Mouse (Mus musculus): ENCODE data around the gene Slc22a29.
"Not testable (repeated sequence)": the region's sequence is repeated elsewhere in the genome, so short reads cannot be mapped to it uniquely, and the experiment has no call there.

The Slc22a29 gene

DNA sequence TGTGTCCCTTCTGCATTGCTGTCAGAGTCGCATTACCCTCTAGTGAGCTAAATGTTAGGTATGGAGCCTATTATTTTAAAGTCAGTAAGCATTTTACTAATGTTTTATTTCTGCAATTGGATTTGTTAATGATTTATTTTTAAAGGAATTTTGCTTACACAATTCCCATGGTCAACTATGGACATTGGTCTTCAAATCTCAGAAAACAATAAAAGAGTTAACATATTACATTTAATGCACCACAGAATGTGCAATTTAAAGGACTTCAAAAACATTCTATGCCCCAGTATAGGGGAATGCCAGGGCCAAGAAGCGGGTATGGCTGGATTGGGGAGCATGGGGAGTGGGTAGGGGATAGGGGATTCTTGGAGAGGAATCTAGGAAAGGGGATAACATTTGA, at the start of gene Slc22a29:
Gene Slc22a29, minus strand, starts transcription at position 101 of the 400 bp plus-strand sequence.
- no peak for DNase-seq (ENCODE audit: low spot score)

DNA sequence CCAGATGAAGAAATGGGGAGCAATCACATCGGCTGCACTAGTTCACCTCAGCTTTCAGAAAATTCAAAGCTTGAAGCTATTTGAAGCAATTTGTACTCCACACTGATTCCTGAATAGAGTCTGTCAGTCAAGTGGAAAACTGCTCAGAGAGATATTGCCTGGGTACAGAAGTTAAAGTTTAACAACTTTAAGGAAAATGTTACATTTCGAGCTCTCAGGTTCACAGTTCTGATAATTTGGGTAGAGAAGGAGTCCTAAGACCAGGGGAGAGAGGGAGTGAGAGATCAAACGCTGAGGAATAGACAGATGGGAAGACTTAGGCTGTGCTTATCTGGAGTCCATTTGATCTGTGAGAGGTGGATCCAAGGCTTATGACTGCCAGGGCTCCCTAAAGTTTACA, 46.6 kb upstream of the Slc22a29 start:
- no peak for DNase-seq (ENCODE audit: low spot score)

DNA sequence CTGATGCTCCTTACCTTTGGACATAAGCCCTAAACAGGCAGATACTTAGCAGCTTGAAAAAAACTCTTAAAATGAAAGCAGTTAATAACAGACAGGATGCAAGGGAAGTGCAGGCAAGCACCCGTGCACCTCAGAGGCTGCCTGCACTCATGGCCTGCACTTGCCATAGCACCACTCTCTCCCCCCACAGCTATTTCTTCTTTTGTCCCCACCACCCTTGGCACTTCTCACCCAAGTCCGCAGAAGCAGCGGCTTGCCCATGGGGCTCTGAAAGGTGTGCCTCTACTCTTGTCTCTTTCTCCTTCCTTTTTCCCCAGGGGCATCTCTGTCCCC, 34.0 kb upstream of the Slc22a29 start:
- no peak for DNase-seq (ENCODE audit: low spot score)

DNA sequence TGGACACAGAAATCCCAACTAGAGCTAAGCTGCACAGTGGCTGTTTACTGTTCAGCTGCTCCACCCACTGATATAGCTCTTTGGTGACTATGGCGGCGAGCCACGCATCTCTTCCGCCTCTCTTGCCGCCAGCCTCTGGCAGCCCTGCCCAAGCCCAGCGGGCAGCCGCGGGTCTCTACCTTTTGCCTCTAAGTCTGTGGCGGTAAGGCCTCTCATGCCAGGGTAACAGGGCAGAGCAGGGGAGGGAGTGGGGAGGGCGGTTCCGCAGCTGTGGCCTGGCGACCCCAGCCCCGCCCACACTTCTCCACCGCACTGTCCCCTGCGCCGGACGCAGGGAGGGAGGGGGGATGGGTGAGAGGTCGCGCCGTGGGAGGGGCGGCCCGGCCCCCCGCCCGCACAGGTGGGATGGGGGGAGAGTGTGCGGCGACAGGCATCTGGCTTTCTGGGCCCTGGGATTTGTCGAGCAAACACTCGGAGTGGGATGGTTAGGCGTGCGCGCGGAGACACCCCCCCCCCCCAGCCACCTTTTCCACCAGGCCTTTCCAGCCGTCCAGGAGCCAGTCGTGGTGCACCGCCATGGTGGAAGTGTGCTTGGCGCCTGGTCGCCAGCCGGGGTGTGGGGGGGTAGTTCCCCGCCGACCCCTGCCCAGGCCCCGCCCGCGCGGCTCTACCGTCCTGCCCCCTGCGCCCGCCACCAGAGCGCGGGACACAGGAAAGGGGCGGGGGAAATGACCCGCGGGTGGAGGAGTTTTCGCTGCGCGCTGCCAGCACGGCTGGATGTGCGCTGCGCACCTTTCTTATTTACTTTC, 33.4 kb upstream of the Slc22a29 start:
- peak; percentile 68 for DNase-seq (ENCODE audit: low spot score)

DNA sequence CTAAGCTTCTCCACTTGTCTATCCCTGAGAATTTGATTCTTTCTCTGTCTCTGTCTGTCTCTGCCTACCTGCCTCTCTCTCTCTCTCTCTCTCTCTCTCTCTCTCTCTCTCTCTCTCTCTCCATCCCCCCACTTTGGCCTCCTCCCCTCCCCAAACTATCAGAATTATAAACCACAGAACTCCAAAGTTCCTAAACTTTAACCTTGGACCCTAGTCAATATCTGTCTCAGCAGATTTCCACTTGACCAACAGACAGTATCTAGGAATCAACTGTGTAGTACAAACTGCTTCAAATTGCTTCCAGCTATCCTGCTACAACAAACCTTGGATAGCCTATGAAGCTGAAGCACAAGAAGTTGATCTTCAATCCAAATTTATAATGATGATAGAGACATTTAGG, 10.2 kb upstream of the Slc22a29 start:
- DNase-seq (ENCODE audit: low spot score), result no peak

DNA sequence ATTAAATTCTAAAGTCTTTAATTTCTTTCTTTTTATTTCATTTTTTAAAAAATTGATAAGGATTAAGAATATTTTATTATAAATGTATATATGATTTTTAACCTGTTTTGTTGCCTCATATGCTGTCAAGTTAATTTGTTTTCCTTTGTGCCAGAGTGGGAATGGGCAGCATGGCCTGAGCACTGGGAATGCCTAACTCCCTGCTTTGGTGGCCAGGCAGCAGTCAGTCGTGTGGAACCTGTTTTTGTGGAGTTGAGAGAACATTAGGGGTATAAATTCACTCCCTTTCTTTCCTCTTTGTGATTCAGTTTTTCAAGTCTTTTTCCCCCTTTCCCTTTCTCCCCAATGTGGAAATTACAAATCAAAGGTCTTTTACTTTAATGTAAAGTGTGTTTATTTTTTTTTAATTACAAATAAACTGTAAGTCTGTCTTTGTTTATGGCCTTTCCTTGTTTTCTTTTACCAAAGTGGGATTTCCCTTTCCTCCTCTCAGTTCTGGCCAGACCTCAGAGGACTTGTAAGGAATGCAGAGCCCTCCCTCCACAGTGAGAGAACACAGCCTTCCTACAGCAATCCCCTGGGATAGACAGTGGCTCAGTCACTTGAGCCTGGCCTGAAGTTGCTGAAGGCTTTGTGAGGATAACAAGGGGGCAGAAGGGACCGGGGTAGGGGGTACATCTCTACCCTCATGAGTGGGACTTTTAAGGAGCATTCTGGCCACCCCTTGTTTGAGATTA, 69.7 kb downstream of the Slc22a29 start:
- no peak for DNase-seq (ENCODE audit: low spot score)

DNA sequence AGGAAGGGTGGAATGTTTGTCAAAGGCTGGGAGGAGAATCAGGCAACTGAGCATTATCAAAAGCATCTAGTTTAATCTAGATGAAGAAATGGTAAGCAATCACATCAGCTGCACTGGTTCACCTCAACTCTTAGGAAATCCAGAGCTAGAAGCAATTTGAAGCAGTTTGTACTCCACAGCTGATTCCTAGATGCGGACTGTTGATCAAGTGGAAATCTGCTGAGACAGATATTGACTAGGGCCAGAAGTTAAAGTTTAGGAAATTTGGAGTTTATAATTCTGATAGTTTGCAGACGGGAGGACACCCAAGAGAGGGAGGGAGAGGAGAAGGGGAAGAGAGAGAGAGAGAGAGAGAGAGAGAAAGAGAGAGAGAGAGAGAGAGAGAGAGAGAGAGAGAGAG, 76.0 kb downstream of the Slc22a29 start:
- DNase-seq (ENCODE audit: low spot score), result not testable (repeated sequence)

DNA sequence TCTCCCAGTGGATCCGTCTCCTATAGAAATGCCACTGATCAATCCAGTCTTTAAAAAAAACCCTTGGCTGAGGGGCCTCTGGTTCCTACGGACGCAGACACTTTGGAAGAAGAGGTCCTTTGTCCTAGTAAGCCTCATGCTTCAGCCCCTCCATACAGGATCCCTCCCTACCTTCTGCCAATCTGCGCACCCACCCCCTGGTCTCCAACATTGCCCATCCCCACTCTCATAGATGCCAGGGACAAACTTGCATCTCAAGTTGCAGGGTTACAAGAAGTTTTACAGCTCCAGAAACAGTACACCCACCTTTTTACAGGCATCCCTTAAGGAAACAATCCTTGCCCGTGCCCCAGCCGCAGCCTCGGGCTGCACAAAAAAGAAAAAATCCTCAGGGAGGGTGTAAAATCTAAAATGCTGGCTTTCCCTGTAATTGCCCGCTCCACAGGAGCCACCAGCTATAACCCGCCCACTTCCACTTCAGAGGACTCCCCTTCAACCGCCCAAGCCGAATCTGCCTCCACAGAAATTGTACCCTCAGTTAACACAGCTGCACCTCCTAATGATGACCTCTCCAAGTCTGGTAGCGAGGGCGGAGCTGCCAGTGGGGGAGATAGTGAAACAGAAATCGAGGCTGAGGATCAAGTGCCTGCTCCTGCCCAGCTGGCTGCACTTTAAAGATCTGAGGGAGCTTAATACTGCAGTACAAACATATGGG, 84.4 kb downstream of the Slc22a29 start:
- DNase-seq (ENCODE audit: low spot score), result not testable (repeated sequence)

DNA sequence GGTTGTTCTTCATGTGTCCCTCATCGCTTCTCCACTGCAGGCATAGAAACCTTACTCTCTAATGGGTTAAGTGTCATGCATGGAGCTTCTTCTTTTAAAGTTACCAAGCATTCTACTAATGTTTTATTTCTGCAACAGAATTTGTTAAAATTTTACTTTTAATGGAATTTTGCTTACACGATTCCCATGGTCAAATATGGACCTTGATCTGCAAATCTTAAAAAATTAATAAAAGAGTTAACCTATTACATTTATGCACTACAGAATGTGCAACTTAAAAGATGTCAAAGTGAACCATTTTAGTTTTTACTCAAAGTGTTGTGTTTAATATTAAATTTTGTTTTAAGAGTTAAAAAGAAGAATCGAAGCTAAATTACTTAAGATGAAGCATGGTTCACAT, 86.8 kb downstream of the Slc22a29 start, which contains the start of gene Slc22a28:
Gene Slc22a28, minus strand, starts transcription at position 102 of the 400 bp plus-strand sequence.
- DNase-seq (ENCODE audit: low spot score), result not testable (repeated sequence)
